Mouse (Mus musculus): ENCODE results near the gene Plcl1.

Plcl1 gene

DNA sequence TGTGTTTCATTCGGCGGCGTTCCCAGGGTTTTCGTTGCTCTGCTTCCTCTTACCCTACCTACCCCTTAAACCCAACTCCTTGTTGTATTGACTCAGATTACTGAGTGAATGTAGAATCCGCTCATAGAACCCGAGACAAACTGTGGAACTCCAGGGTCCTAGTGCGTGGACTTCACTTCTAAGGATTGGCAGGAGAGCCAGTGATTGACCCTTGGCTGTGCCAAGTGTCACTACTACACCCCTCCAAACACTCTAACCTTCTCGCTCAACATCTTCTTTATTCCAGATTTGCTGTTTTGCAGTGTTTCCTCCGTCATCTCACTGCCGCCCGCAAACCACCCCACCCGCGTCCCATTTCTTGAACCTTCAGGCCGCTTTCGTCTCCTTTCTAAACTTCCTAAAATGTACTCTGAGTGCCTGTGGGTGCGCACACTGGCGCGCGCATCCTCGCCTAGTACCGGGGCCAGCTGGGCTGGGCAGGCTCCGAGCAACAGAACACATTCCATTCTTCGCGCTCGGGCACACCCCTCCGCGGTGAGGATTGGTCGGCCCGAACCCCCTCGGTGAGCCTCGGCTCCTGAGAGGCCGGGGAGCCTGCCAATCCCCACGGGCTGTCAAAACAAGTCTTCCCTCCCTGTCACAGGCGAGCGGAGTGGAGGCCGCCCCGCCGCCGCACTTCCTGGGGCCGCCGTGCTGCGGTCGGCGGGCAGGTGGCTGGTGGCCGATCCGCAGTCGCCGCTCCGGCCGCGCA, at the start of gene Plcl1:
TSS of gene Plcl1 (plus strand) at position 650 of the 751 bp plus-strand sequence.
- peak; percentile 93 to 95 for DNase-seq

DNA sequence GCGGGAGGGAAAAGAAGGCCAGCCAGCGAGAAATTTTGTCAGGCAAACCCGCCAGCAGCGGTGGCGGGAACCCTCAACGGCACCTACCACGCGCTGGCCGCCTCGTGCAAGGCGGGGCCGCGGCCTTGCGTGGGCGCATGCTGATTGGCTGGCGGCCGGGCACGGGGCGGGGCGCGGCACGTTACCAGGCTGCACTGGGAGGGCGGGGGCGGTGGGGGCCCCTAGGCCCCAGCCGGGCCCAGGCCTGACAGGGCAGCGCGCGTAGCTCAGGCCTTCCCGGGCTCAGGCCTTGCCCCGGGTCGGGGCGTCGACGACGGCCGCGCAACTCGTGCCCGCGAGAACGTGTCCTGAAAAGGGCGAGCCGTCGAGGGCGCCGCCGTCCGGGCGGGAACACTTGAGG, 43.1 kb upstream of the Plcl1 start:
- no peak for DNase-seq

DNA sequence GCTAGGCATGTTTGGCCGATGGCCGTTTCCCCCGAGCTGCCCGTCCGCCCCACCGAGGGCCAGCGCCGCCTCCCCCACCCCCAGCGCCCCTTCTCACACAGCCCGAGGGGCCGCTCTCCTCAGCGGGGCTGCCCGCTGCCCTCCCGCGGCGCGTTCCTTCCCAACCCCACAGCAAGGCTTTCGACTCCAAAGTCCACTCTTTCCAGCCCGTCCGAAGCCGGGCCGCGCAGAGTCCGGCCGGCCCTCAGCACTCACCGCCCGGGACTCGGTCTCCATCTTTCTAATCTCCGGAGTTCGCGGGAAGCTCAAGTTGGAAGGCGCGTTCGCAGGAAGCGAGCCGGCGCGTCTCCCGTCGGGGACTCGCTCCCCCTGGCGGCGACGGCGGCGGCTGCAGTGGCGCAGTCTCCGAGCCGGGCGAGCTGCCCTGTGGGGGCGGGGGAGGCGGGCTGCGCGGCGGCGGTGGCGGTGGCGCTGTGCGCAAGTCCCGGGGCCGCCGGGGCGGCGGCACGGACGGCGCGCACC, 42.6 kb upstream of the Plcl1 start, which contains the start of gene Boll:
TSS of gene Boll (minus strand) at position 426 of the 522 bp plus-strand sequence.
- DNase-seq: peak; percentile 12 to 46

DNA sequence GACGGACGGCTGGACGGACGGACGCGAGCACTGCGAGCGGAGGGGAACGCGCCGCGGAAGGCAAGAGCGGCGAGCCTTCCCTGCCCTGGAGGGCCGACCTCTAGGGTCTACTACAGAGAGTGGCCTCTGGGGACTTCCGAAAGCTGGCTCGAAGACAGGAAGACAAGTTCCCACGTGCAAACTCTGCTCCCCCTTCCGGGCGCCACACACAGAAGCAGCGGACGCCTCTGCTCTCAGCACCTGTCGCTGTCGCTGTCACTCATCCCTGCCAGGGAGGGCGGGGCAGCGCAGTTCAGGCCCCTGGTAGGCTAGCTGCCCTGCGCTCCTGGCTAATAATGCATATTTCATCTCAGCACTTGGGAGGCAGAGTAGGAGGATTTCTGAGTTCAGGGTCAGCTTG, 42.1 kb upstream of the Plcl1 start:
- peak; percentile 3 for DNase-seq

DNA sequence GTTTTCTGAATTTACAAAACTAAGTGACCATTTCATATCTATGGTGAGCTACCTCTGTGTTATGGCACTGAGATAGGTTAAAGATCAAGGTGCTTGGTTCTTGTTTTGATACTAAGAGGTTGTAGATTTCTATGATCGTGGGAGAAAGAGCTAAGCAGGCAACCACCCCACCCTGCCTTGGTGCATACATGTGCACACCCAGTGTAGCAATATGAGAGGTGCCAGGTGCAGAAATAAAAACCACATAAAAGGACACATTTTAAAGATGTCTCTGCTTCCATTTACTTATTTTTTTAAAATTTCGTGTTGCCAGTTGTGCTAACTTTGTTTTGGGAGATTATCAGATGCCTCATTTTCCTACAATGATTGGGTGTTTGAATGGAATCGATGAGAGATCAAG, 33.1 kb upstream of the Plcl1 start:
- DNase-seq: no peak

DNA sequence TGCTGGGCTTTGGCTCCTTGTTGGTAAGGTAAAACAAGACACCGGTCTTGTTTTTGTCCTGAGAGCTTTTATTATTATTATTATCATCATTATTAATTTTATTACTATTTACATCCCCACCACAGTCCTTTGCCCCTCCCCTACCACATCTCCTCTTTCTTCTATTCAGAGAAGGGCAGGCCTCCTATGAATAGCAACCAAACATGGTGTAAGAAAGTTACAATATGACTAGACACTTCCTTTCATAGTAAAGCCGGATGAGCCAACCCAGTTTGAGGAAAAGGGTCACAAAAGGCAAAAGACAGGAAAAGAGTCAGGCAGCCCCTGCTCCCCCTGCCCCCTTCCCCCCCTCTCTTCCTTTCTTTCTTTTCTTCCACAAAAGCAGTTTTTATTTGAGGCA, 25.2 kb upstream of the Plcl1 start:
- DNase-seq: no peak

DNA sequence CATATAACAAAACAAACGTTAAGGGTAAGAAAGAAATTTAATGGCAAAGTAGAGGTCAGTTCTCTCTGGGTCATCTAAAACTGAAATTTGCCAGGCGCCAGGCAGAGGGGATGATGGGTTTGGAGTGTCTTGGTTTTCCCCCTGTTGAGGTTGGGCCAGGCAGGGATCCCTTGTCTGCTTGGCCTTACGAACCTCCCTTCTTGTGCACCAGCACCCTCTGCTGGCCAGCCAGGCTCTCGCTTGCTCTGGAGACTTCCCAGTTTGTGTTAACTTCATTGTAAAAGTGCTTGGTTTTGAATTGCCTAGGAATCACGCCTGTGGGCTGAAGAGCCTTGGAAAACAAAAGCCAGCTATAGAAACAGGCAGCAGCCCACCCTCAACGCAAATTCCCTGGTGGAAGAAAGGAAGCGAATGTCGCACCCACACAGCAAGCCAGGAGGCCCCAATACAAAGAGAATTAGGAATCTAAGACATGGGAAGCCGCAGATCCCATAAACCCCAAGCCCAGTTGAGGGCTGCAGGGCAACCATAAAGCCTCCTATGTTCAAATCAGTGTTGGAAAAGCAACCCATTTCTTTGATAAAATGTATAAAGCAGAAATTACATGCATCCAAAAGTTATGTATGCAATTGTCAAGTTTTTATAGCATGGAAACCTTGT, 22.5 kb upstream of the Plcl1 start:
- peak; percentile 74 to 76 for DNase-seq

DNA sequence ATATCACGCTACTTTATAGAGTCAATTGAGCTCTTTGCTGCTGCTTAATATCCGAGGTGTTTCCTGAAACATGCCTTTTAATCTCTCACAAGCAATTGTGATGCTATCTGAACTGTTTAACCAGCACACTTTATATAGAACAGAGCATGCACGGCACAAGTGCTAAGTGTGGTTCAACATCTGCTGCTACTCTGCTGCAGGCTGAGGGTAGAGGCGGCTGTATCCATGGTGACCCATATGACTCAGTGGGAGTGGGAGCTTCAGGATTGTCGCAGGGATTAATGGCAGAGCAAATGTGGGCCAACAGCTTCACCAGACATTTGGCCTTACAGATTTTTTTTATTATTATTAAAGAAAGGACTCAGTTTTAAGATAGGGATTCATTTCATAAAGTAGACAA, 5.8 kb upstream of the Plcl1 start:
- DNase-seq: no peak

DNA sequence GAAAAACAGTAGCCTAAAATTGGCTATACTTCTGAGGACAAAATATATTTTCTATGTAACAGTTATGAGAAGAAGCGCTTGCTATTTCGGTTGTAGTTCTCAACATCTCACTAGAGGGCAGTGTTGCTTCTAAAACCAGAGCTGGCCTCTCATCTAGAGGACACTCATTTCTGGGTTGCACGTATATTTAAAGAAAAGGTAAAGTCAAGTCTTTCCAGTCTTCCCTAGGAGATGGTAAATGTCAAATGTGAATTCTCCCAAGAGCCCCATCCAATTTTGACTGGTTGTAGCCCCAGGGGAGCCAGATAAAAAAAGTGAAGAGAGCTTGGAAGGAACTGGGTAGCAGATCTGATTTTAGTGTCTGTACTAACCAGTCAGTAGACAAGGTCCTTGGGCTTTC, 1.3 kb upstream of the Plcl1 start:
- DNase-seq: peak; percentile 70 to 73

DNA sequence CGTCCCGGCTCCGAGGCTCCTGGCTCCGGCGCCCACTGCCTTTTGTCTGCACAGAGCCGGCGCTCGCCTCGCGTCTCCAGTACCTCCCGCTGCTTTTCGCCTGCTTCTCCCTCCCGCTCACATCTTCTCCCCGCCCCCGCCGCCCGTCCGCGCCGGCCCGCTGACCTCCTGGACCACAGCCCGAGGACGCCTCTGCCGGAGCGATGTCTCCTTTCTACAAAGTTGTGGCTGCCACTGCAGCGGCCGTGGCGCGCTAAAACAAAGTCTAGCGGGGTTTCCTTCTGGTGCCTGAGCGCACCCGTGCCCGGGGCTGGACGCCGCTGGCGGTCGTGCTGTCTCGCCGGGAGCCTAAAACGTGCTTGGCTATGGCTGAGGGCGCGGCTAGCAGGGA, 297 bp downstream of the Plcl1 start:
- peak in 1 of 2 experiments; percentile 73 for DNase-seq

DNA sequence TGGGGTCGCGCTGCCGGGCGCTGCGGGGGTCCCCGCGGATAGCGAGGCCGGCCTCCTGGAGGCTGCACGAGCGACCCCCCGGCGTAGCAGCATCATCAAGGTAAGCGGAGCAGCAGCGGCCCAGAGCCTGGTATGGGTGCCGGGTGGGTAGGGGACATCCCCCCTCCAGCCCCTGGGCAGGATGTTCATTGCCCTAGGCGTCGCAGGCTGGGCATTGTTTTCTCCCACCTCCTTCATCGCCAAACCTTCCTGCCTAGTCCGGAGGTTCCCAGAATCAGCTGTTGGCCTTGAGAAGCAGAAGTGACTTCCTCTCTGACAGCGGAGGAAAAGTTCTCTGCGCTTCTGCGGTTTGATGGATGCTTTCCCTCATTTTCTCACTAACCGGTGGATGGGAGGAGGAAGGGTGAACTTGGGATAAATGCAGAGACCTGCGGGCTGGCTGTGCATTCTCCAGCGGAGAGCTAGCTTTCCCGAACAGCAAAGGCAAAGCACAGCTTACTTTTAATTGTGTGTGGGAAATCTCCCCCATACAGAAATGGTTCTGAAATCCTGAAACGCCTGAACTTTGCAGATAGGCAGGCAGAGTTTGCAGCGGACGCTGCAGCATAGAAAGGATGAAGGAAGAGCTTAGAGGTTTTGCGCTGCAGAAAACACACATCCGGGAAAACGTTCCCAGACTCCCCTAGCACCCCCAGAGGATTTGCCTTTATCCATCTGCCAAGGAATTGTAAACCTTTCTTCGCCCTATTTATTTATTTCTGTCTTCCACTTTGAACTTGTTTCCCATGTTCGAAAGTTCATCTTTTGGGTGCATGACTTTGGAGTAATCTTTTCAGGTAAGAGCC, 1.0 kb downstream of the Plcl1 start:
- peak in 1 of 2 experiments; percentile 18 for DNase-seq

DNA sequence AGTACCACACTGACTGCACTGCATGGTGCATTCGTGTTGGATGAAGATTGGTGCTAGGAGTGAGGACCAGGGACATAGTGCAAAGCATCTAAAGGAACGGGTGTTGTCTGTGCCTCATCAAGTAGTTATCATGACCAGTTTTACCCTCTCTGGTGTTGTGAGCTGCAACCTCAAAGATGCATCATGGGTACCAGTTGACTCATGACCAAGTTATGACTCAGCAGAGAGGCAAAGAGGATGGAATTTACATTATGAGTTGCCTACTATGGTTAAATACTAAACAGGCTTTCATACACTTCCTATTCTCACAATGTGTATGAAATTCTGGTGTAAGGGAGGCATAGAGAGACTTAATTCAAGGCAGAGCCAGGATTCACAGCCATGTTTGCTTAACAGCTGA, 4.9 kb downstream of the Plcl1 start:
- DNase-seq: no peak

DNA sequence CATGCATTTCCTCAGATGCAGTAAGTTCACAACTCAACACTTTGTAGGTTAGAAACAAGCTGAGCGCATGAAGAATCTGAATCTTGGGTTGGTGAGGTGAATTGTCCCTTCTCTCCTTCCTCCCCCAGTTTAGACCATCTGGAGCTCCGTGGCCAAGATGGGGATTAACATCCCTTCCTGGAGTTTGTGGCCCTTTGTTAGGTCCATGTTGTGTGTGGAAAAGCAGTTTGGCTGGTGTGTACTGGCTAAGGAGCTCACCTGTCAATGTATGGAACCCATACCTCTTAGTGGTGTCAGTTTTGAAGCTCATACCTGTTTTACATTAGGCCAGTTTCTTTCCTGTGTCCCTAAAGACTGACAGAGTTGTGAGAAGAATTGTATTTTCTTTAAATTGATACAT, 5.4 kb downstream of the Plcl1 start:
- DNase-seq: no peak

DNA sequence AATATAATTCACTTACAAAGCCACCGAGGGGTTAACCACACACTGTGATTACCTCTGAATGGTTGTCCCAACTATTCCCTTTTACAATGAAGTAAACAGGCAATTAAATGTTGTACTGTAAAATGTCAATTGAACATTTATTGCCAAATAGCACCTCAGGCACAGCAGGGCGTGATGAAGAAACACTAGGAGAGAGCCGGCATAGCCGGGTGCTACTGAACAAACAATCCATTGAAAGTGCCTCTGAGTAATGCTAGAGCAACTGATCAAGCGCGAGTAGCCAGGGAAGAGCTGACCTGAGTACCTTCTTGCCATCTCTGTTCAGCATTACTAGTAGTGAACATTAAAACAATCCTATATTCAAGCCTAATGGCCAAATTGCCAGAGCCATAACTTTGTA, 6.8 kb downstream of the Plcl1 start:
- DNase-seq: no peak

DNA sequence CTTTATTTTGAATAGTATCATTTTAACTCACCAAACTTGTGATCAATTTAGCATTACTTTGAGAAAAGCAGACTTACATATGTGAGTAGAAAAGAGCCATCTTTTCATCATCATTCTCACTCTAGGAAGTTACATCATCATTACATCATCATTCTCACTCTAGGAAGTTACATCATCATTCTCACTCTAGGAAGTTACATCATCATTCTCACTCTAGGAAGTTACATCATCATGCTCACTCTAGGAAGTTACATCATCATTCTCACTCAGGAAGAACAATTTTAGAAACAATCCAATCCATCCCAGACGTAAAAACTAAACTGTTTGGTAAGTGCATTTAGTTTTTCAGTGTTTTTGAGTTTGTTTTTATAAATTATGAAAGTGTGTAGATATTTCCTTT, 7.8 kb downstream of the Plcl1 start:
- no peak for DNase-seq

DNA sequence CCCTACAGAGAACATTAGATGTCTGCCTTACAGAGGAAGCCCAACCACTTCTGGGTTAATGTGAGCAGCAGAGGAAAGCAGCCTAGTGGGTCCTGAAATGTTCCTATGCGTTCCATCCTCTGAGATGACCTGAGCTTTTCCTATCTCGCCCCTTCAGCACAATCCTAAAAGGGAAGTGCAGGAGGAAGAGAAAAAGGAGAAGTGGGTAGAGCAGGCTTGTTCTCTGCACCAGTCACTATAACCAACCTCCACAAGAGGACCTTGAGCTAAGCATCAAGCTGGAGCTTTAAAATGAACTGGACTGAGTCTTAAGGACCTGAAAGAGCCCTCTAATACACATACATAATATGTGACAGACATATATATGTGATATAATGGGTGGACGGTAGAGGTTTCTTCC, 13.2 kb downstream of the Plcl1 start:
- no peak for DNase-seq

DNA sequence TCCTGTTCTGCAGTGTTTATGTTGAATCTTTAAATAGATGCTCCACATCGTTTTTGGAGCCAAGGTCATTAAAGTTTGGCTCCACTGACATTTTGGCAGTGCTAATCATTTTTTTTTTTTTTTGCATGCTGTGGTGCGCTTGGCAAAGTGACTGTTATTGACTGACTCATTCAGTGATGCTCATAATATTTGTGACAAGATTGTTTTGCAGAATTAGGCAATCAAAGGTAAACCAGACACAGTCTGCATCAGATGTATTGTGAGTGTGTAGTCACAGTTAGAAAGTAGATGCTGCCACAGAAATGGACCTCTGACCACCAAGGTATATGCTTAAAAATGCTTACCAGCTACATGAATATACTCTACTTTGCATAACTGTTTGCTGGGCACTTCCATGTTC, 21.9 kb downstream of the Plcl1 start:
- DNase-seq: no peak

DNA sequence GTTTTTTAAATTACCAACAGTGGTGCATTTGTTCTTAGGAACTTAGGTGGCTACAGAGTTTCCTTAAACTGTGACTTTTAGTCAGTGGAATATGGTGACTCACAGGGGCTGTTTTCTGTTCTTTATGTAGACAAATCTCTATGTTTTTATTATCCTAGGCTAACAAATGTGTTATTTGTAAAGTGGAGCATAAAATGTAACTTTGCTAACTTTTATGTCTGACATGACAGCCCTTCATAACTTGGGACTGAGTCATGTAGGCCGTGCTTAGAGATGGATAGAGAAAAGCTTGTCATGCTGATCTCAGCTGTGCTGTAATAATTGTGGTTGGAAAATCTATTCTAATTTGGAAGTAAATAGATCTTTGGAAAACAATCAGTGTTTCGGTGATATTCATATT, 23.3 kb downstream of the Plcl1 start:
- no peak for DNase-seq

DNA sequence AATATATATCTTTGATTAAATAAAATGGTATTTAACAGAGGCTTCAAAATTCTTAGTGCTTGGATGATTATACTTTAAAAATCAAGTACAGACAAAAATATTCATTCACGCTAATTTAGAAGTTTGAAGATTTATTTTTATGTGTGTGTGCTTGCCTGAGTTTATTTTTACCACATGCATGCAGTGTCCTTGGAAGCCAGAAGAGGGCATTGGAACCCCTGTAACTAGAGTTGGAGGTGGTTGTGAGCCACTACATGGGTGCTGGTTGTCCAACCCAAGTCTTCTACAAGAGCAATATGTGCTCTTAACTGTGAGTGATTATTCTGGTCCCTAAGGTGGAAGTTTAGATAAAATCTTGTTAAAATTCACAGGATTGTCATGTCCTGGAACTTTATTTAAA, 24.0 kb downstream of the Plcl1 start:
- no peak for DNase-seq

DNA sequence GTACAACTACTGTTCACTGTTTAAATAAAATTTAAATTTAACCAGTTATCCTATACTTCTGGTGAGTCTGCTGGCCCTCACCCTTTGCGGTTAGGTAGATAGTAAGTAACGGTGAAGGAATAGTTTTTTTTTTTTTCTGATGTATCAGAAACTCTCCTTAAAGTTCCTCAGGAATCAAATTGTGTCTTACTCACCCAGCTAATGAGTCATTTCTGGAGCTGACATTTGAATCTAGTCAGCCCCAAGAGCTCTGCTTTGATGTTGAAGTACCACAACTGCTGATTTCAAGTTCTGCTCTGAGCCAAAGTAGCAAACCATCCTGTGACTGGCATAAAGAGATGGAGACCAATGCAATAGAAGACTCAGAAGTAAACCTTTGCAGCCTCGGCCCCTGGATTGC, 24.9 kb downstream of the Plcl1 start:
- DNase-seq: no peak

DNA sequence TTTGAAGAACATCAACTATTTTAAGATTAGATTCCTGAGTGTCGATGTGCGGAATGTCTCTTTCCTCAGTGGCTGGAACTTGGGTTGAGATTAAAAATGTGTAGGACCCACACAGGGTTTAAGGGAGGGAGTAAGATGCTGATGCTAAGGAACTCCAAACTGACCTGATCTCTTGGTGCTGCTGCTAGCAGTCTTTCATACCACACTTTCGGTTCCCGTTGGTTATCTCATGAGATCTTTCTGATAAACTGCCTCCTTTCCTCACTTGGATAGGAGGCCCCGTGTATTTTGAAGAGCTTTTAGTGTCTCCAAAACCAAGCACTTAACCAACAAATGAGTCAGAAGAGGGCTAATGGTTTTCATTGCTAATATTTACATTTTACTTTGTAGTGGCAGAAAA, 30.9 kb downstream of the Plcl1 start:
- no peak for DNase-seq

DNA sequence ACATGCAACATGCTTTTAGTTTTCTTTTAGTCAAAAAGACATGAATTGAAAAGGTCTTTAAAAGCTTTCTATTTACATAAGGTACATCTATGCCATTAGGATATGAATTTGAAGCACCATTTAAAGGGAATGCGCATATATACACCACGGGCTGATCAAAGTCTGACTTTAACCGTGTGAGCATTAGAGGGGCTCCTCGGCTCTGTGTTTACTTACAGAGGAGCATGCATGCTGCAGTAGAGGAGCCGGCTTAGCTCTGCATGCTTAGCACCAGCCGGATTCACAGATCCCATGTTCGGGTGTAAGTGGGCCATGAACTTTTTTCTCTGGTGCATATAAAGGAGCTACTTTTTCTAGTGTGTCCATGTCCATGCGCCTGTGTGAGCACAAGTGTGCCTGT, 31.4 kb downstream of the Plcl1 start:
- DNase-seq: no peak

DNA sequence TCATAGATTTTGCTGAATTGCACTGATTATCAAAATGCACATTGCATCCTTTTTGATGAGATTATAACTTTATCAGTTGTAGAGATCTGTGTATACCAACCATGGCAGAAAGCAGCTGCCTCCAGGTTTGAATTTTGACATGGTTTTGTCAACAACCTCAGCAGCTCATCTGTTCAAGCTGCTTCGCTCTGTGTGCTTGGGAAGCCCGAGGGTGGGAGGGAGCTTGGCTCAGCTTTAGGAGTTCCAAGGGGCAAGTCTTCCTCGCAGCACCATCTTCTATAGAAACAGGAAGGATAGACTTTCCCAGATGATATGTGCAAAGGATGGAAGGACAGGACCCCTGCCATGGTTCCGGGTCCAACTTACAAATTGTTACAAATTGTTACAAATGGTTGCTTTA, 32.9 kb downstream of the Plcl1 start:
- no peak for DNase-seq
